Mouse (Mus musculus) C2C12 (cell line): ENCODE data around the gene Hadhb. TPM values are rescaled to one million over a fixed set of nuclear protein-coding genes. Genes with fewer than 3 reads are reported as not detected.
A peak's percentile ranks its signal among the peaks of the same experiment; 100 is the strongest.

ENCODE experiments used
- H3K27me3 ChIP-seq: one replicate; pipeline ENCODE4 v1.6.1; 2011; ENCODE audit not compliant: control insufficient read depth, insufficient read depth, insufficient read length
- H3K36me3 ChIP-seq: one replicate; pipeline ENCODE4 v1.6.1; 2011; ENCODE audit not compliant: control insufficient read depth, insufficient read depth
- H3K4me3 ChIP-seq: one replicate; pipeline ENCODE4 v1.5.1; 2011; ENCODE audit warnings: mild to moderate bottlenecking, control low read depth; ENCODE audit not compliant: poor library complexity, insufficient read depth, severe bottlenecking
- H3K79me2 ChIP-seq: one replicate; pipeline ENCODE4 v1.6.1; 2011; ENCODE audit not compliant: control insufficient read depth, insufficient read depth
- H3K79me3 ChIP-seq: one replicate; pipeline ENCODE4 v1.6.1; 2011; ENCODE audit warnings: low read depth, control low read depth
- H3ac ChIP-seq: one replicate; pipeline ENCODE3; 2011; ENCODE audit warnings: low read depth; ENCODE audit not compliant: control insufficient read depth, insufficient read length
- CEBPB ChIP-seq: IDR thresholded peaks from one replicate; pipeline ENCODE4 v1.6.1; 2011; ENCODE audit warnings: low read depth, mild to moderate bottlenecking, control low read depth, moderate library complexity
- CTCF ChIP-seq: IDR thresholded peaks from one replicate; pipeline ENCODE4 v1.5.1; 2011; ENCODE audit not compliant: control insufficient read depth, insufficient read depth, insufficient read length
- FOSL1 ChIP-seq: IDR thresholded peaks from one replicate; pipeline ENCODE4 v1.8.0; 2011; ENCODE audit warnings: mild to moderate bottlenecking, low read length; ENCODE audit not compliant: poor library complexity, insufficient read depth, severe bottlenecking
- MAX ChIP-seq: IDR thresholded peaks from one replicate; pipeline ENCODE4 v1.6.1; 2011; ENCODE audit warnings: mild to moderate bottlenecking, control low read depth
- MYOD1 ChIP-seq: IDR thresholded peaks from one replicate; pipeline ENCODE4 v1.6.1; 2011; ENCODE audit warnings: low read depth; ENCODE audit not compliant: control insufficient read depth, insufficient read length
- MYOG ChIP-seq: IDR thresholded peaks from one replicate; pipeline ENCODE4 v1.6.1; 2011; ENCODE audit not compliant: control insufficient read depth, insufficient read length; ENCODE audit errors: extremely low read depth
- USF1 ChIP-seq: IDR thresholded peaks from one replicate; pipeline ENCODE4 v1.6.1; 2011; ENCODE audit warnings: low read depth, mild to moderate bottlenecking, control low read depth, moderate library complexity
- polyA plus RNA-seq: library from polyadenylated mRNA; unstranded; fragments of >200 nt; fragmentation: generic; extraction: Trizol; gene quantifications from one replicate; pipeline ENCODE4 v1.2.1, GENCODE M21; 2012; ENCODE audit warnings: missing spikeins

The Hadhb gene
- polyA plus RNA-seq, 1 experiment = 43.2 TPM

GRCm38 (mm10) chr5:30148133-30148920 lies 6.7 kb upstream of the Hadhb start:
- TF ChIP-seq CTCF (no peak), FOSL1 (no peak), USF1 (no peak), CEBPB (no peak), MYOG (no peak), MYOD1 (no peak), MAX (no peak)
- Histone ChIP-seq H3K79me2 (peaks cover 52% of the 10 kb centered on the region), H3K4me3 (no peak overlapping the region), H3ac (no peak overlapping the region), H3K27me3 (no peaks in the 10 kb centered on the region), H3K36me3 (peaks cover 25% of the 10 kb centered on the region), H3K79me3 (peaks cover 15% of the 10 kb centered on the region)

GRCm38 (mm10) chr5:30152007-30152406 lies 3.0 kb upstream of the Hadhb start:
- H3K36me3 ChIP-seq = no peaks in the 10 kb centered on the region
- H3K79me2 ChIP-seq = peaks cover 86% of the 10 kb centered on the region
- peaks cover 32% of the 10 kb centered on the region for H3K79me3 ChIP-seq
- TF ChIP-seq USF1 = no peak
- no peak for TF ChIP-seq MYOG
- no peak for TF ChIP-seq FOSL1
- TF ChIP-seq MYOD1 = no peak
- TF ChIP-seq MAX = no peak
- no peak for TF ChIP-seq CEBPB
- no peak for TF ChIP-seq CTCF
- no peak overlapping the region for H3K4me3 ChIP-seq
- no peak overlapping the region for H3ac ChIP-seq
- H3K27me3 ChIP-seq = no peaks in the 10 kb centered on the region

- TF ChIP-seq MAX (no peak), MYOG (no peak), USF1 (no peak), CEBPB (no peak), MYOD1 (no peak), CTCF (no peak), FOSL1 (no peak)
- Histone ChIP-seq H3K27me3 (no peaks in the 10 kb centered on the region), H3K79me3 (peaks cover 34% of the 10 kb centered on the region), H3K36me3 (no peaks in the 10 kb centered on the region), H3ac (no peak overlapping the region), H3K79me2 (peaks cover 90% of the 10 kb centered on the region), H3K4me3 (no peak overlapping the region)
Measured at GRCm38 (mm10) chr5:30152413-30152812, 2.6 kb upstream of the Hadhb start.

GRCm38 (mm10) chr5:30153222-30153621 lies 1.8 kb upstream of the Hadhb start:
- TF ChIP-seq MAX (no peak), CTCF (no peak), MYOD1 (no peak), MYOG (no peak), USF1 (no peak), FOSL1 (no peak), CEBPB (no peak)
- Histone ChIP-seq H3K4me3 (no peak overlapping the region), H3K79me2 (peaks cover 92% of the 10 kb centered on the region), H3K36me3 (no peaks in the 10 kb centered on the region), H3K79me3 (peaks cover 36% of the 10 kb centered on the region), H3ac (no peak overlapping the region), H3K27me3 (no peaks in the 10 kb centered on the region)

- peaks cover 92% of the 10 kb centered on the region for H3K79me2 ChIP-seq
- TF ChIP-seq CEBPB = no peak
- no peak for TF ChIP-seq USF1
- TF ChIP-seq MYOG = no peak
- TF ChIP-seq MYOD1 = no peak
- TF ChIP-seq MAX = no peak
- no peak for TF ChIP-seq CTCF
- TF ChIP-seq FOSL1 = no peak
- H3K4me3 ChIP-seq = peak overlapping the region; percentile 82
Measured at GRCm38 (mm10) chr5:30154013-30154412, 1.0 kb upstream of the Hadhb start.

GRCm38 (mm10) chr5:30155395-30155792 lies 346 bp downstream of the Hadhb start:
- Histone ChIP-seq H3ac (peak overlapping the region; percentile 78), H3K79me3 (peaks cover 40% of the 10 kb centered on the region), H3K36me3 (no peaks in the 10 kb centered on the region), H3K4me3 (peak overlapping the region; percentile 82), H3K79me2 (peaks cover 94% of the 10 kb centered on the region), H3K27me3 (no peaks in the 10 kb centered on the region)
- TF ChIP-seq USF1 = no peak
- TF ChIP-seq FOSL1 = no peak
- TF ChIP-seq CEBPB = no peak
- TF ChIP-seq CTCF = no peak
- no peak for TF ChIP-seq MYOG
- TF ChIP-seq MAX = no peak
- TF ChIP-seq MYOD1 = no peak

More at GRCm38 (mm10) chr5:30154013-30154412, 1.0 kb upstream of the Hadhb start:
- Histone ChIP-seq H3K27me3 (no peaks in the 10 kb centered on the region), H3K79me3 (peaks cover 36% of the 10 kb centered on the region), H3ac (peak overlapping the region; percentile 78), H3K36me3 (no peaks in the 10 kb centered on the region)
